Mouse (Mus musculus): ENCODE results near the gene Dao.

The Dao gene

DNA sequence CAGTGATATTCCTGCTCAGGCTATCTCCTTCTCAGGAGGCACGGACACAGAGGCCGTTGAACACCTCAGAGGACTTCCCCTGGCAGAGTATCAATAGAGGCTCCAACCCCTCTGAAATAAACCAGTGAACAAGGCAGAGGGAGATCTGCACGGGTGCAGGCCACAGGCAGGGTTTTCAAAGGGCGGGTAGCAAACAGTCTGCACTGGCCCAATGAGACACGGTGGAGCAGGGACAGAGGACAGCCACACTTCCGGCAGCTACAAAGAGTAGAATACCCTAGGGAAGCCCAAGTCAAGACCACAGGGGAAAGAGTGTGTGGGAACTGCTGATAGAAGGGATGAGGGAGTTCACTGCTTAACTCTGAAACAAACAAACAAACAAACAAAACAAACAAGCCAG lies 20.0 kb upstream of the Dao start:
- DNase-seq (ENCODE audit: low read depth, low spot score), result no peak

DNA sequence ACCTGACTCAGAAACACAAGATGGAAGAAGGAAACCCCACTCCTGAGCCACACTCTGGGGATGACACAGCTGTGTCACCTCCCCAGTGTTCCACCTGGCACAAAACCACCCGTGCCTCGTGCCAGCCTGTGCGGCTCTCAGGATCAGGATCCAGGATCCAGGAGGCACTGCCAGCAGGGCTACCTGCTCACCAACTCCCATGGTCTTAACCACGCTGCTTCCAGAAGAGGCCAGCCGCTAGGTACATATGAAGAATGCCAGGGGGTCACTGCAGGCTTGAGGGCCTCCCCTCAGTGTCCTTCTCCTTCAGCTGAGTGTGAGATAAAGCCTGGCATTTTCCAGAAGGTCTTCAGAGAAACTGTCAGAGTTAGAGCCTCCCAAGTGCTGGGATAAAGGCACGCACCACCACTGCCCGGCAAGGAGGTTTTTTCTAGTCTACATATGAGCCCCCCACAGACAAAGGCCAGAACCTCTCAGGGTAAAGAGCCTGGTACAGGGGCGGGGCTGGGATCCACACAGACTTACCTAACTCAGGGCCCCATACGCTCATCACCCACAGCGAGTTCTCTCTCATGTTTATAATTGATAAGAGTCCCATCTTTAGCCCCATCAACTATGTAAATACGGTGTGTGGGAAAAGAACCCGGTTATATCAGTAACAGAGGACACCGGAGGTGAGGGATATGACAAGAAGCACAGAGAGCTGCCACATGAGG lies 19.3 kb upstream of the Dao start:
- no peak for DNase-seq (ENCODE audit: low read depth, low spot score)

DNA sequence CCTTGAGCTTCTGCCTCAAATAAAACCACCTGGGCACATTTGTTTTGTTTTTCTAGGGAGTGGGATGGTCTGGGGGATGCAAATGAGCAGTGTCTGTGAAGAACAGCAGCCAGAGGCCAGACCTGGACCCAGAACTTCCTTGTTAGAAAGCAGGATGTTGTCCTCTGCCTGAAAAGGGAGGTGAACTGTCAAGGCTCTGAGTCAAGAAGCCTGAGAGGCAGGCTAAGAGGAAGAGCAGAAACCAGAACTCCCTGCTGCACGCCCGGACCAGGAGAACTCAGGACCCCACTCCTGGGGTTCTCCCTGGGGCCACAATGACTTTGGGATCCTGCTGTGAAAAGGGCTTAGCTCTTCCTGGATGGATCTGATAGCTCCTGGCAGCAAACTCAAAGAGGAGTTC lies 17.8 kb upstream of the Dao start:
- DNase-seq (ENCODE audit: low read depth, low spot score), result peak; percentile 21

DNA sequence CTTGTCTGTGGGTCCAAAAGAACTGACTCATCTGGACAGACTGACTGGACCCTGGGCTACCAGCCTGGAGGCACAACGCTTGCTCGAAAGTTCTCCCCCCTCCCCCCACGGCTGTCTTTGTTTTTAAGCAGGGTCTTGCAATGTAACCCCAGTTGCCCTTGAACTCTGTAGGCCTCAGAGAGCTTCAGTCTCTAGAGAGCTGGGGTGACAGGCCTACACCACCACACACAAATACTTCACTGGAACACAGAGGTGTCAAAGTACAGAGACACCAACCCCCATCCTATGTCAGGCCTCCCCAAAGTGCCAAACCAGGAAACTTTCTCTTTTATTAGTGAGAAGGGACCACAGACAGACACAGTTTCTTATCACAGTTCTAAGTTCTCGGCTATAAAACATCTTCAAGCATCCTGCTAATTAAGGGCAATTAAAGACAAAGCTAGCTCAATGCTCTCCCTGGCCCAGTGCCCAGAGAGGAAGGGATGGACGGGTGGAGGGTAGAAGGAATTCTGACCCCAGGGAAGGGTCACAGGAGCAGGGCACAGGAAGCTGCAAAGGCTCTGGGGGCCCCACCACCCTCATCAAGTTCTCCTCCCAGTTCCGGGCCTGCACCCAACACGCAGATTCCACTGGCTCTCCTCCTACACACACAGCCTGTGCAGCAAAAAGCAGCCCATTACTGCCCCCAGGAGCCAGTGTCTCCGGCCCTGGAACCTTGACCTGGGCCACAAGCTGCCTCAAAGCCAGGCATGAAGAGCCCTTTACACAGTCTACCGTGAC lies 17.1 kb upstream of the Dao start:
- DNase-seq (ENCODE audit: low read depth, low spot score), result peak; percentile 35

DNA sequence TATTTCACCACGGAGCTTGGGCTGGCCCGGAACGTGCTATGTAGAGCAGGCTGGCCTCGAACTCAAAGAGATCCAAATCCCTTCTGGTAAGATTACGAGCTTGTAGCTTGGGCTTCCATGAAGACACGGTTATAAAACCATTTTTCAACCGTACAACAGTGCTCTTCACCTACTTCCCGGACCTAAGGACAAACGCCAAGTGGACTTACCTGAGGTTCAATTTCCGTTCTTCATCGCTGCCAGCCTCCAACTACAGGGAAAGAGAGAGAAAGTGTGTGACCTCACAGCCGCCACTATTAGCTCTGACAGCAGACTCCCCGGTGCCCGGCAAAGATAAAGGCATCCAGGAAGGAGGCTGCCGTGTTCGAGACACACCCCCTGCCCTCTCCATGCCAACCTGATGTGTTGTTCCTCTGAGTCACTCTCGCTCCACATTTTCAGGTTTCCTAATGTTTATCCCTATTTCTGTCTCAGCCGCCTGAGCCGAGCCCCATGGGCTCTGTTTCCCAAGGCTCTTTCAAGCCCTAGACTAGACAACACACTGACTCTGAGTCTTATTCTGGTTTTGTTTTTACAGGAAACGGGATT lies 14.0 kb upstream of the Dao start:
- no peak for DNase-seq (ENCODE audit: low read depth, low spot score)

DNA sequence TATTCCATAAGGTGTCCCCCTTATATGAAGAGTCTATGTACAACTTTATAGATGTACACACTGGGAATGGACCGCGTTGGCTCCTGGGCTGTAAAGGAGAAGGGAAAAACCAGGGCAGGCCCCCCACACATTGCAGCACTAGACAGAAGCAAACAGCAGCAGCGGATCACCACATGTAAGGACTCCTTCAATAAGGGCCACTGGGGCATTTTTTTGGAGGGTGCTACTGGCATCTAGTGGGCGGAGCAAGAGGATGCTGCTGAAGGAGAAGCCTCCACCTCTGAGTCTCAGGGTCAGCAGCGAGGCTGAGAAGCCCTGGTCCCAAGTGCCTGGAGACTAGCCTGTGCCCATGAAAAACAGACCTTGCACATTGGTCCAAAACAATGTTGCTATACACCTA lies 12.9 kb upstream of the Dao start:
- DNase-seq (ENCODE audit: low read depth, low spot score), result no peak

DNA sequence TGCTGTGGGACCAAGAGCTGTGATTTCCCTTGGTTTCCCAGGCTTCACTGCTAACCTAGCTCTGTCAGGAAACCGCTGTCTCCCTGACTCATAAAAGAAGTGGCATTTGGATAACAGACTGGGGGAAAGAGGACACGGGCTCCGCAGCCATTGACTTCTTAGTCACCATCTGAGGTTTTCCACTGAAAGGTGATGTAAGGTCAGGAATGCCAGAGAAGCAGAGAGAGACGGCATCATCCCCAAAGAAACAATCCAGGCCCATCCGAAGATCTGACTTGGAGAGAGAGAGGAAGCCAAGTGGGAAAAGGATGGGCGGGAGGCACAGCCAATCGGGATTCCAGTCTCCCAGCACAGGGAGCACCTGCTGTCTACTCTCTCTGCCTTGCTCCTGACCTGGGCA lies 12.4 kb upstream of the Dao start:
- no peak for DNase-seq (ENCODE audit: low read depth, low spot score)

DNA sequence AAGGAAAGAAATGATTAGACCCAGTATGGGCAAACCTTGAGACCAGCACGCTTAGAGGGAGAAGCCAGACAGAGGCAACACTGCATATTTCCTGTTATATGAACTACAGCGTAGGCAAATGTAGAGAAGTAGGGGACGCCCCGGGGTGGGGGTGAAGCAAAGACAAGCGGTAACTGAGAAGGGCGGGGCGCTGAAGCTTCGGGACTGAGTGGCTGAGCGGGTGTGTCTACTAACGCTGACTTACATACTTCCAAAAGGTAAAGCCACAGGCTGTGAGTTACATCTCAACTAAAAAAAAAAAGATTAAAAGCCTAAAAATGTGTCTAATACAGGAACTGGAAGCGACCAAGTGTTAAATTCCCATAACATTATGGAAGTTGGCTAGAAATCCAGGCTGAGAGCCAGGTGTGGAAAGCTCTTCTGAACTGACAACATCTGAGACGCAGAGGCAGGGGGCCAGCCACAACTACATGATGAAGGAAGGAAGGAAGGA lies 11.1 kb upstream of the Dao start:
- DNase-seq (ENCODE audit: low read depth, low spot score), result peak; percentile 21

DNA sequence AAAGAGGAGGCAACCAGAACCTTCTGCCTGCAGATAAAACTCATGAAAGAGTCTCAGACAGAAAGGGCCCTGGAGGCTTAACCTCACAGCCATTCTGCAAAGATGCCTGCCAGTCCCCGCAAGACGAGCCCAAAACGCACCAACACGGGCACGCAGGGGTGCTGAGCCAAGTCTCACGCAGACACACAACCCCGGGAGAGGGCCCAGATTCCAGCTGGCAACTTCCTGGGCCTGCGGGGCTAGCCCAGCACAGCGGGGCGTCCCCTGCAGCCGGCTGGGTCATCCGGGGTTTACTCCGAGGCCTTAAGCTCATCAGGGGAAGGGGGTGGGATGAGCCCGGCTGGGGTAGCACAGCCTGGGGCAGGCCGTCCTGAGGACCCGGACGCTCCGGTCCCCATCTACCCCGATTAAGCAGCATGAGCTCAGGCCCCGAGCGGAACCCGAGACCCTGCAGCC lies 10.4 kb upstream of the Dao start:
- DNase-seq (ENCODE audit: low read depth, low spot score), result peak; percentile 73

DNA sequence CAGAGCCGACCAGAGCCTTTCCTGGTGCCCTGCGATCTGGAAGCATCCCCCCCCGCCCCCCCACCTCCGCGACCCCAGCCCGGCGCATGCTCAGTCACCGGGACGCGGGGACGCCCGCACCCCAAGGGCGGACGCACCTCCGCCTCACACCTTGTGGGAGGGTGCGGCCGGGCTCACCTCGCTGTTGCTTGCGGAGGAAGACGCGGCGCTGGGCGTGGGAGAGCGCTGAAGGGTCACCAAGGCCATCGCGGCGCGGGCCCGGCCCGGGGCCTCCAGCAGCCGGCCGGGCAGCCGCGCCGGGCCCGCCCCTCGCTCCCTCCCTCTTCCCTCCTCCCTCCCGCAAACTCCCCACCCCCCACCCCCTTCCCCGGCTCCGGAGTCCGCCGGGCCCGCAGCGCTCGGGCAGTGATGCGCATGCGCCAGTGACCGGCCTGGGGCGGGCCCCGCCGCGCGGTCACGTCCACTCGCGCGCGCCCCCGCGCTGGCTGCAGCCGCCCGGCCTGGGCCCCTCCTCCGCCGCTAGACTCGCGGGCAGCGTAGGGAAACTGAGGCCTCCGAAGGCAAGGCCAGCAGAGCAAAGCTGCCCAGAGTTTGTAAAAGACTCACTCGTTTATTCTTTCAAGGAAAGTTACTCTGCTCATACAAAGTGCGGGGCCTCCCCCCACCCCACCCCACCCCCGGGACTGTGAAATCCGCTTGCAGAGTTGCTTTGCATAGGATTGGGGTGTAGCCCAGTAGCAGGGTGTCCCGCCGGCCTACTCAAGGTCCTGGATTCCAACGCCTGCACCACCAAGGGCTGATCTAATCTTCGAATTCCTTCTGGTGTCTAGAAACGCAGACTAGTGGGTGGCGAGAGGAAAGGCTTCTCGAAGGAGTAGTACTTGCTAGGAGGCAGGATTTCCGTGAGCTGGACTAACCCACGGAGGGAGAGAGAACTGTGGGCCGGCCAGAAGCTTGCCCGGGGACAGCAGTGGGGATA lies 9.7 kb upstream of the Dao start, which contains the start of gene Ssh1:
TSS of gene Ssh1 (minus strand) at position 408 of the 979 bp plus-strand sequence.
- DNase-seq (ENCODE audit: low read depth, low spot score), result peak; percentile 85

DNA sequence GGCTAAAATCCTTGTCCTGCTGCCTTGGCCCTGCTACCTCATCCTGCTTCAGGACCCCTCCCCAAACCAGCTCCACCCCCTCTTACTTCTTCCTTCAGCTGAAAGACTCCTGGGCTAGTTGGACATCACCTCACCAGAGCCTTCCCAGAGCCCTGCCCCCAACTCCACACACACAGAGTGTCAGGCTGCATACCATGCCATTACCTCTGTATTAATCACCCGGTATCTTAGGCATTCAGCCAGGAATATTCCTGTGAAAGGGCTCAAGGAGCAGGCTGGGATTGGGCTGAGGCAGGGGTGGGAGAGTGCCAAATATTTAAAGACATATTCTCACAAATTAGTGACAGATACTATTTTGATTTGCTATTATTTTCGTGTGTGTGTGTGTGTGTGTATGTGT lies 7.0 kb upstream of the Dao start:
- DNase-seq (ENCODE audit: low read depth, low spot score), result no peak

DNA sequence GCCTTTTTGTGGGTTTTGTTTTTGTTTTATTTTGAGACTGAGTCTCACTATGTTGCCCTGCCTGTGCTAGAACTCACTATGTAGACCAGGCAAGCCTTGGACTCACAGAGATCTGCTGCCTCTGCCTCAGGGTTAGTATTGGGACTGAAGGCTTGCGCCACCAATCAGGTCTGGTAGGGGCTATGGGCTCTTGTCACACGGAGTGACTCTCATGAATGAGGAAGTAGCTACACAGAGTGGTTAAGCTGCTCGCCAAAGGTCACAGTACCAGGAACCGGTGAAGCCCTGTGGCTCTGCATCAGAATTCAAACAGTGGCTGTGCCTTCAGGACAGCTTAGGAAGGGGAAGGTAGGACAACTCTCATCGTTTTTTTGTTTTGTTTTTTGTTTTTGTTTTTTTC lies 4.1 kb upstream of the Dao start:
- no peak for DNase-seq (ENCODE audit: low read depth, low spot score)

DNA sequence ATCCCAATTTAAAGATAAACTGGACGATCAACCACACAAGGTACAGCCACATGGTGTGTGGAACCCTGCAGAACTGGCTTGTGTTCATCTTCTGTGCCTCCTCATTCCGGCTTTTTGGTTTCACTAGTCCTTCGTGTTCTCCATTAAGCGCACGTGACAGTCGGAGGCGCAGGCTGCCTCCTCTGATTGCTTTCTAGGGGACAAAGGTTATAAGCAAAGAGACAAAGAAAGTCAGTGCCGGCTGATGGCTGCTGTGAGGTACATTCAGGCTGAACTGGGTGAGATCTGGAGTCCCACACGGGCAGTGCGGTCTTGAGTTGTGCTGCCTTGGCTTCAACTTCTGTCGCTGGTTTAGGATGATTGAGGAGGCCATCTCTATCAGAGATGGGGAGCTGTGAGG lies 1.1 kb downstream of the Dao start:
- no peak for DNase-seq (ENCODE audit: low read depth, low spot score)

DNA sequence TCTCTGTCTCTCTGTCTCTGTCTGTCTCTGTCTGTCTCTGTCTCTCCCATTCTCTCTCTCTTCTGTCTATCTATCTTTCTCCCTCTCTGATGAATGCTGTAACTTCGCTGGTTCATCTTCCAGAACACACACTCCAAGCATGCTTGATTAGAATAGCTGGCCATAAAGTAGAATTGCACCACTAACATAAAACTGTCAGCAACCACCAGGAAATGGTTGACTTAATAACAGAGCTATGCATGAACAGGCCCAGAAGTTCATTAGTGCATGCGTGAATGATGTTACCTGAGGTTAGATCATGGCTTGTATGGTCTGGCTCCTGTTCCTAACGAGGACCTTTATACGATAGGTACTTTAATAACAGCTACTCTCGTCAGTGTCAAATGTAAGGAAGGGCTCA lies 1.6 kb downstream of the Dao start:
- no peak for DNase-seq (ENCODE audit: low read depth, low spot score)

DNA sequence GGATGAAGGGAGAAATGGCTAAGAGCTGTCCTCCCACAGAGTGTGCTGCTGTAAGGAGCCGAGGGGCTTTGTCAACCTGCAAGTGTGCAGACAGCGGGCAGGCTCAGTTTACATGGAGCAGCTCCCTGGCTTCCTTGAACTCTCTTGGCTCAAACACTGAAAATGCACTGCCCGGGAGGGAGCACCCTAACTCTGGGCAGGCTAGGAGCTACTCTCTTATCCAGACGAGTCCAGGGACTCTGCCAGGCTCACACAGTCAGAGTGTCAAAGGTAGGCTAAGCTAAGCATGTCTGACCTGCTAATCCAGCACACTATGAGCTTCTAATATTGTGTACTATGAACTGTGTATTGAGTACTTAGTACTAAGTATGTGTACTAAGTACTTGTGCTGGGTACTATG lies 3.5 kb downstream of the Dao start:
- DNase-seq (ENCODE audit: low read depth, low spot score), result no peak

DNA sequence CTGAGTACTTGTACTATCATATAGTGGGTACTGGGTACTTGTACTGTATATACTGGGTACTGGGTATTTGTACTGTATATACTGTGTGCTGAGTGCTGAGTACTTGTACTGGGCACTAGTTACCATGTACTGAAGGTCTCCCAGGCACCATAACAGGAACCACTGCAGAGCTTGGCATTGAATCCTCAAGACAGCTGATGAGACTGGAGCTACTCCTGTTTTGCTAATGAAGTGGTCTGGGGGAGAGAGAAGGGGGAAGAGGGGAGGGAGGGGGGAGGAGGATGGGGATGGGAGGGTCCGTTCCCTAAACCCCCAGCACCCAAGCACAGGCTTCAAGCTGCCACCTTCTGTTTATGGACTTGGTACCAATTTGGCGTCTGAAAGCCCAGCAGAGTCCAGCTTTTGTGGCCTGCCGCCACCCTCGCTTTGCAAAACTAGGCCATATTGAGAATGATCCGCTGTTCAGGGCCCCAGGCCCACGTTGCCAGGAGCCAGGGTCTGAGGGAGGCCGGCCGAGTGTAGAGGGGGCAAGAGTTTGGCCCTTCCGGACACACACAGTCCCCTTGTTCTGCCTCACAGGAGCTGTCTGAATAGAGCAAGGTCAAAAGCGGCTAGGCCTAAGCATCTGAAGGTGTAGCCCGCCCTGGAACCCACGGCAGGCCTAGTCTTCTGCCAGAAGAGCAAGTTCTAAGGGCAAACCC lies 4.4 kb downstream of the Dao start:
- DNase-seq (ENCODE audit: low read depth, low spot score), result no peak

DNA sequence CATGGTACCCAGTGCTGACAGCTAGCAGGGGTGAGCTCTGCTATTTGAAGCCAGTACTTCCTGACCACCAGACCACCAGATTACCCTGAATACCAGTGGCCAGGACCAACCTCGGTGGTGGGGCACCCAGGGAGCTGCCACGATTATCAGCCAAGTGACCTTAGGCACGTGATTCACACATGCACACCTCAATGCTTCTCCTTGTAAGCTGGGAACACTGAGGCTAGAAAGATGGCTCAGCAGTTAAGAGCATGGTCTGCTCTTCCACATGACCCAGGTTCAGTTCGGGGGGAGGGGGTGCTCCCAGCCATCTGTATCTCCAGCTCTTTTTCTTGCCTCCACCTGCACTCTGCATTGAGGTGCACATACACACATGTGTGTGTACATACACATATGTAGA lies 5.5 kb downstream of the Dao start:
- DNase-seq (ENCODE audit: low read depth, low spot score), result no peak

DNA sequence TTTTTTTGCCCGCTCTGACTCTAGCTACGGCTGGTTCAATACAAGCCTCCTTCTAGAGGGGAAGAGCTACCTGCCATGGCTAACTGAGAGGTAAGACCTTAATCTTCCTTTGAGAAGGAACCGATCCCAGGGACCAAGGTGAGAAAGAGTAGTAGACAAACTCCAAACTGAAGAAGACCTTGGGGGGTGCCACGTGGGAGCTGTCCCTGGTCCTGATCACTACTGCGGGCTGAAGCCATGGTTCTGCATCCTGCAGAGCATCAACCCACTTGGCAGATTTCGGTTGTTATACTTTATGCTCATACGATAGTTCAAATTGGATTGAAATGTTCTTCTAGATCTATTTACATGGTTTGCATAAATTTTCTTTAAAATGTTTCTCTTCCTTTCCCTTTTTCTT lies 11.6 kb downstream of the Dao start:
- peak; percentile 40 for DNase-seq (ENCODE audit: low read depth, low spot score)

DNA sequence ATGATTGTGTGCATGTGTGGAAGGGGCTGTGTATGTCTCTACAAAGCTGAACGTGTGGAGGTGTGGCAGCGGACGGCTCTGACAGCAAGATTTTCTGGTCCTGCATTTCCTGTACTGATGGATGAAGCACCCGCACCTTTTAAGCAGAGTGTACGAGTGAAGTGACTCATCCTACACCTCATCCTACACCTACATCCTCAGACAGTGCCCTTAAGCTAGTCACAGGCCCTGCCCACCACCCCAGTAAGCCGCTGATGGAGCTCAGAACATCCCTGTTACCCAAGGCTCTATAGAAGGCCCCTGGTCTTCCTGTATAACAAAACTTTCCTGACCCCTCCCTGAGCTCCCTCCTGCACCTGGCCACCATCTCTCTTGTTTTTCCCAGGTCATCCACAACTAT lies 20.9 kb downstream of the Dao start:
- no peak for DNase-seq (ENCODE audit: low read depth, low spot score)

DNA sequence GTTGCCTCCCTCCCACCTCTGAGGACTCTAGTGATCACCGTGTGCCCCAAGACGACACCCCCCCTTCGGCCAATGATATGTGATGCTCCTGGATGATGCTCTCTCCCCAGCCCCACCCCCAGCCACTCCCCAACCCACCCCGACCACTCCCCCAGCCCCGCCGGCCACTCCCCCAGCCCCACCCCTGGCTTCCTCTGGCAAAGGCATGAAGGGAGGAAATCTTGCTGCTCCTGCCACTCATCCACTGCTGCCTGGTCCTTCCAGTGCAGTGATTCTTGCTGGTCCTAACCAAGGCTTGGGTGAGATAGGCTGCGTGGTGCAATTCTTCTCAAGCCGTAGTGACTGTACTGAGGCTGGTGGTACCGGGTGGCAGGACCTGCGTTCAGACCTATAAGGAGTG lies 21.4 kb downstream of the Dao start:
- DNase-seq (ENCODE audit: low read depth, low spot score), result peak; percentile 46
